Mouse (Mus musculus): ENCODE data around the gene Oxtr.

The Oxtr gene

GRCm38 (mm10) chr6:112487993-112488392 lies 1.8 kb downstream of the Oxtr start:
- DNase-seq = no peak

DNA sequence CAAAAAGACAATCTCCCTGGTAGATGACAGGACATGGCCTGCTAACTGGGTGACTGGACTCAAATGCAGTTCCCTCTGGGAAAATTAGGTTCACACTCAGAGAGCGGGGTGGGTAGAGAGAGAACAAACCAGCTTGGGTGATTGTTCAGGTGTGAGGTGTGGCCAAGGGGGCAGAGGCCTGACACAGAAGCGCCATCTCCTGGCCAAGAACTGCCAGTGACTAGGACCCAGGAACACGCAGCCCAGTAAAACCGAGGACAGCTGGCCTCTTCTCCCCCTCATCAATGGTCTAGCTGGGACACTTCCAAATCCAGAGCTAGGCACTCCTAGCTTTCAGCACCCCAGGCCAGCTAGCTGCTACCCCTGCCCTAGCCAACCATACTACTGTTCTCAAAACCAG lies 5.4 kb downstream of the Oxtr start:
- peak; percentile 17 for DNase-seq

DNA sequence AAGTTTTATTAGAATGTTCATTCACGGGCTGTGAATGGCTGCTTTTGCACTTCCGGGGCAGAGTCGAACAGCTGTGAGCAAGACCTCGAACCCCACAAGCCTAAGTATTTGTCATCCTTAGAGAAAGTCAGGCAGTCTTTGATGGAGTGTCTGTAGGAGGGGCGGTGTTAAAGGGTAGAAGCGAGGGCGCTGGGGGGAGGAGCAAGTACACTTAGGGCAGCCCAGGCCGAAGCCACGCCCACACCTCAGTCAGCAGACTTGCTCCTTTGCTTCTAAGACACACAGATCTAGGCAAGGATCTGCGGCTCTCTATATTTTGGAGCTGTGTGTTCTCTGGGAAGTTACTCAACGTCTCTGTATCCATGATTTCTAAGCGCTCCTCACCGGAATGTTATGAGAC lies 9.9 kb downstream of the Oxtr start:
- DNase-seq = no peak

DNA sequence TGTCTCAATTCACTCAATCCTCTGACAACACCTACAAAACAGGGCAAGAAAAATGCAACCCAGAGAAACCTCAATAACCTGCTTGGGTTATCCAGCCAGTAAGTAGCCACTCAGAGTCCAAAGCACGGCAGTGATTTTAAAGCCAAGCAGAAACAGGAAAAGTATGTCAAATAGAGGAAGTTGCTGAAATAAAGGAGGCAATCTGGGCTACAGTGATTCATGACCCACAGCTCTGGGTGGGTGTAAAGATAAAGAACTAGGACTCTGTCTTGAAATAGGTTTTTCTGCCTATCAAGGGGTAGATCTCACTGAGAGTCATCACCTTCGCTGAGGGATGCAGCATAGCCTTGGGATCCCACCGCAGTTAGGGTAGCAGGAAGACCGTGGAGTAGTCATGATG lies 18.1 kb downstream of the Oxtr start:
- DNase-seq = no peak

GRCm38 (mm10) chr6:112466001-112466400 lies 23.7 kb downstream of the Oxtr start:
- no peak for DNase-seq

GRCm38 (mm10) chr6:112465441-112465840 lies 24.3 kb downstream of the Oxtr start:
- DNase-seq = no peak

DNA sequence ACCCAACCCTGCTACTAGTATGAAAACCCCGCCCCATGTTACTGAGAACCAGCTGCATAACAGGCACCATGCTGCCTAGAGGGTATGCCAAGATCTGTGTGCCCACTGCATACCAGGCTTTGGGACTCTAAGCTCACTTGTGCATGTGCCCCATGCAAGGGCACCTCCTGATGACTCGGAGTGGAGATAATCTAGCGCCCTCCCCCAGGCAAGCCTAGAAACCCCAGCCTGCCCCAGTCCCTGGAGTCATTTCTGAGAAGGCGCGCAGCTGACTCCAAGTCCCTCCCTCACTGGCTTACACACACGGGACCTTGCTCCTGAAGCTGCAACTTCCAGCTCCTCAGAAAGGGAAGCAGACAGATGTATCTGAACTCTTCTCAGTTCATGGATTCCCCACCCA lies 26.4 kb downstream of the Oxtr start:
- no peak for DNase-seq

DNA sequence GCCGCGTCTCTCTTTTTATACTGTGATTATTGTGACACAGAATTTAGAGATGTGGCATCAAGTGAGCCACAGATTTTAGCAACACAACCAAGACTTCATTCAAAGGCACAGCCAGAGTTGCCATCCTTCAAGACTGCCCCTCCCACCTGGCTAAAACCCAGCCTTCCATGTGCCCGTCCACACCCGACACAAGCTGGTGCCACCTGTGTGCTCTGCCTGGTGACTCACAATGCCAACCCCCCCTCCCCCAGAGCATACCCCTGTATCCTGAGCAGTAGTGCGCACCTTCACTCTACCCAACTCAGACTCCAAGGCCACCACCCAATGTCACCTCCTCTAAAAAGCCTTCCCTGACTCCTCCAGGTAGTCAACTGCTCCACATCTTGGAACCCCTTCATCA lies 28.3 kb downstream of the Oxtr start:
- no peak for DNase-seq

DNA sequence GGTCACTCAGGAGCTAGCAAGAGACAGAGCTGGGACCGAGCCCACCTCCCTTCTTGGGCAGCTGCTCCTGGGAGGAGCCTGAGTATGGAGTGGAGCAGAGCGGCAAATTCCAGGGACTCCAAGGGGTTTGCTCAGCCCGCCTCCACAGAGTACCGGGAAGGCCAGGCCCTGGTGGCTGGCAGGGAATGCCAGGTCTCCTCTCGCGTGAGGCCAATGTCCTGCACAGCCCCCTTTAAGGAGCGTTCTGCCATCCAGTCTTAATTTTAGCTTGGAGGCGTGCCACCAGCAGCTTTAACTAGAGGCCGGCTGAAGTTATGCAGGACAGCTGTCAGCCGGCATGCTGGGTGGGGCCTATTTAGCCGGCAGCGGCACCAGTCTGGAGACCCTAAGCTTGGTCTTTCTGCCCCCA lies 30.4 kb downstream of the Oxtr start, which contains the start of gene Cav3:
Gene Cav3 (plus strand): TSS at position 165 of the 409 bp plus-strand sequence.
- DNase-seq = no peak

DNA sequence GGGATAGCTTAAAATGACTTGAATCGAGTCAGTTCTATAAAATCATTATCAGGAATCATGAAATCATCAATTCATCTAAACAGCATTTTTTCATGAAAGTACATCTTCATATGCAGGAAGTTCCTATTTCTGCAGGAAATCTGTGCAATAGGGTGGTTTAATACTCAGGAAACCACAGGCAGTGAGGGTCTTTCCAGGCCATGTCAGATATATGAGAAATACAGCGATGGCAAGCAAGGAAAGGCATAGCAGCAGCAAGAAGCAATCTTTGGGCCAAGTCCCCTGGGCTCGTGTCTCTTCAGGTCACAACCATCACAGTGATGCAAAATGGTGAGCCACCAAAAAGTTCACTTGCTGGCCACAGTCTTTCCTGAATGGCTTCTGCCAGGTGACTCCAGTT lies 44.1 kb downstream of the Oxtr start:
- no peak for DNase-seq

DNA sequence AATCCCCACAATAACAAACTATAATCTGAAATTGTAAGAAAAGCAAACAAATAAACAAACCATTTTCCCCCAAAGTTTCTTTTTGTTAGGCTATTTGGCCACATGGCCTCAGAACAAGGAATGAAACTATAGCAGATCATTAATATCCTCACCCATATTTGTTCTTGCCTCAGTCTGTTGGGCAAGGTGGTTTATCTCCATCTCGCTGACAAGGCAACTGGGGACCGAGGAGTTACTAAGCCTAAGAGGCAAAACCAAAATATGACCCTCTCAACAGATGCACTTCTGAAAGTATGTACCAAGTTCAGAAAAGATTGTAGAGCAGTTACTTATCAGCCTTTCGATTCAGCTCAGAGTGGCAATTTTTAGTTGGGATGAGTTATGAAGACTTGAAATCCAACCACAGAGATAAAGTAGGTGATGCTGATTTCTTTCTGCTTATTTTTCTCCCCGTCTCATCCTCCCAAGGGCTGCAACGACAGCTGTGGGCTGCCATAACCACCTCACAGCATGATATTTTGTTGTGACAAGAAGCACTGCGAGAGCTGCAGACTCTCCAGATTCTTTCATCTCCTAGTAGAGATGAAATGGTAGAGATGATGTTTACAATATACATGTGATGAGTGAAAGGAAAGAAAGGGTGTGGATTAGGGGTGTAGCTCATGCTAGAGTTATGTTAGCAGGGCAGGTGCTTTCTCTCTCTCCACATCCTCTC lies 63.6 kb downstream of the Oxtr start:
- no peak for DNase-seq

- DNase-seq = peak; percentile 44
Measured at GRCm38 (mm10) chr6:112423746-112424501, 65.8 kb downstream of the Oxtr start.

All from right cerebral cortex, postnatal 4 days (tissue).